Mouse (Mus musculus) midbrain, embryonic 11.5 days (tissue): Measurements from ENCODE around the gene Ccn2. TPM values are rescaled to one million over a fixed set of nuclear protein-coding genes. Genes with fewer than 3 reads are reported as not detected.
A peak's percentile ranks its signal among the peaks of the same experiment; 100 is the strongest.

Experiments used
- ATAC-seq: fragments of 200-750 bp; cut with Nextera tagmentation; 2 replicates; pipeline ENCODE4 v1.8.0; 2017; ENCODE audit warnings: moderate TSS enrichment, moderate library complexity; ENCODE audit not compliant: low FRiP score
- DNase-seq: peaks from one replicate; pipeline ENCODE4 v3.0.0; 2015; ENCODE audit warnings: low spot score; ENCODE audit errors: missing footprints
- H3K27ac ChIP-seq: fragments of 300-500 bp; sonication (generic); 2 replicates; pipeline ENCODE4 v1.5.1; 2014; ENCODE audit warnings: low read depth, low read length
- H3K27me3 ChIP-seq: fragments of 300-500 bp; sonication (generic); 2 replicates; pipeline ENCODE4 v1.6.1; 2014; ENCODE audit warnings: mild to moderate bottlenecking, low read length, moderate library complexity, mixed read lengths; ENCODE audit not compliant: control insufficient read depth, insufficient read depth
- H3K36me3 ChIP-seq: fragments of 300-500 bp; sonication (generic); 2 replicates; pipeline ENCODE4 v1.6.1; 2014; ENCODE audit warnings: mild to moderate bottlenecking, low read length, moderate library complexity, mixed read lengths; ENCODE audit not compliant: control insufficient read depth, insufficient read depth
- H3K4me1 ChIP-seq: fragments of 300-500 bp; sonication (generic); 2 replicates; pipeline ENCODE4 v1.6.1; 2014; ENCODE audit warnings: low read length; ENCODE audit not compliant: control insufficient read depth, insufficient read depth
- H3K4me2 ChIP-seq: fragments of 300-500 bp; sonication (generic); 2 replicates; pipeline ENCODE4 v1.6.1; 2014; ENCODE audit warnings: mild to moderate bottlenecking, moderate library complexity
- H3K4me3 ChIP-seq: fragments of 300-500 bp; sonication (generic); 2 replicates; pipeline ENCODE4 v1.5.1; 2014; ENCODE audit warnings: low read depth, low read length
- H3K9ac ChIP-seq: fragments of 300-500 bp; sonication (generic); 2 replicates; pipeline ENCODE4 v1.6.1; 2014; ENCODE audit warnings: low read length
- H3K9me3 ChIP-seq: fragments of 300-500 bp; sonication (generic); 2 replicates; pipeline ENCODE4 v1.6.1; 2016; ENCODE audit warnings: low read length; ENCODE audit not compliant: control insufficient read depth
- WGBS: fragments of 180-500 bp; shearing (Covaris S2); extraction: QIAGEN DNeasy Blood & Tissue Kit; methylation state at CpG from one replicate; pipeline ENCODE4 v1.1.7; 2014; 5-methylcytosine and 5-hydroxymethylcytosine counted together
- polyA plus RNA-seq: library from polyadenylated mRNA; unstranded; fragments of >200 nt; fragmentation: Nextera tagmentation; extraction: Ambion mirVana; gene quantifications from 2 replicates; pipeline ENCODE4 v1.2.1, GENCODE M21; 2014

Ccn2 gene
- polyA plus RNA-seq, 1 experiment from 2014 or later, result 3.2 TPM

DNA sequence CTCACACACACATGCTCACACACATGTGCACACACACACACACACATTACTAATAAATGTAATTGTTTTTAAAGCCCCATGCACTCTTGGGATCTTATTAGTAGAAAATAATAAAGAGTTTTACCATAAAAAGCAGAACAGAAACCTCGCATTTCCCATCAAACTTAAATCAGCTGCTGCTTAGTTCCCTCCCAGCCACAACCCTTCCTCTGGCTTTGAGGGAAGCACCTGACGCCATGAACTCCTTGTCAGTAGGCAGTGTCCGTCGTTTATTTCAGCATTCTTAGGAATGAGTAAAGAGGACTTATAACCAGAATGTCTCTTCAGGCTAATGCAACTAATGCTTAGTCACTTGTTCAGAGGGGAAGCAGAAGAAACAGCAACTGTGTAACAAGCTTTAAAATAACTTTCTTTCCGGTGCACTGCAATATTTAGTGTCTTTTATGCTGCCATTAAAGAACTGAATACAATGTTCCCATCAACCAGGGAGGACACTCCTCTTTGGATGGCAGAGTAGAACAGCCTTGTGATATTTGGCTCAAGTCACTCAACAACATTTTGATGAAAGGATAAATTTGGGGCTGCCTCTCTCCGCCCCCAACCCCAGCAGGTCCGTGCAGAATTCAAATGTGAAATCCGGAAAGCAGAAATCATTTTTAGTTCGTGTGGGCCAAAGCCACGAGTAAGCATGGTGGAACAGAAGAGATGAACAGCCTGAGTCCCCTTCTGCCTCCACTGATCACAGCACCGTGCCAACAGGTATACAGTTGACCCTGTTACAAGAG is 47.7 kb downstream of the Ccn2 start:
- H3K4me3 ChIP-seq, result no peak overlapping the region
- no peaks in the 10 kb centered on the region for H3K9me3 ChIP-seq
- H3K4me2 ChIP-seq, result no peak overlapping the region
- H3K27me3 ChIP-seq, result no peaks in the 10 kb centered on the region
- ATAC-seq (no peak), DNase-seq (peak; percentile 51)
- 89% methylated on average over 11 of the region's 11 CpGs for WGBS
- no peak overlapping the region for H3K27ac ChIP-seq
- no peak overlapping the region for H3K9ac ChIP-seq
- no peaks in the 10 kb centered on the region for H3K36me3 ChIP-seq
- no peaks in the 10 kb centered on the region; the same call in 1 of the 2 replicates for H3K4me1 ChIP-seq

DNA sequence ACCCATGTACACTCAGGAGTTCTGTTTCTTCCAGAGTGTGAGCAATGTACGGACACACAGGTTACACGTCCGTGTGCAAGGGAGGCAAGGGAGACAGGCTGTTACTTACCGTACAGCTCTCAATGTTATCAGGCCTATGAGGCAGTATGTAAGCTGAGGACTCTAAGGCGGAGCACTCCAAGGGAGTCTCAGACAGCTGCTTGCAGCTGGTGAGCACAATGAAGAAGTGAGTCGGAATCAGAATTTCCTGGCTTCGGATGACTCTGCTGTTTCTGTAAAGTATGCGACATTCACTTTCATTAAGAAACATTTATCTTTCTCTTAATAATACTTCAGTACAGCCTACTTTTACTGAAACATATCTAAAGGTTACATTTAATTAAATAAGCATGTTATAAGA is 49.9 kb downstream of the Ccn2 start:
- ATAC-seq (no peak), DNase-seq (no peak)
- Histone ChIP-seq H3K4me1 (no peaks in the 10 kb centered on the region), H3K4me2 (no peak overlapping the region), H3K9me3 (no peaks in the 10 kb centered on the region), H3K27ac (no peak overlapping the region), H3K27me3 (no peaks in the 10 kb centered on the region), H3K4me3 (no peak overlapping the region), H3K36me3 (no peaks in the 10 kb centered on the region), H3K9ac (no peak overlapping the region)
- 94% methylated on average over 8 of the region's 8 CpGs for WGBS

Other genes with a start within 250 kb of the Ccn2 start
- gene Enpp1, start 116.7 kb downstream of the Ccn2 start, polyA plus RNA-seq, result 1.2 and 1.4 TPM in 2 replicates
- 8.1 and 8.9 TPM in 2 replicates for gene Enpp3, start 247.4 kb downstream of the Ccn2 start, polyA plus RNA-seq